Mouse (Mus musculus) right cerebral cortex, adult 18-20 months (tissue): ENCODE measurements around the gene Rnase10.
A peak's percentile ranks its signal among the peaks of the same experiment; 100 is the strongest.
"Not testable (repeated sequence)": the region's sequence is repeated elsewhere in the genome, so short reads cannot be mapped to it uniquely, and the experiment has no call there.

ENCODE experiments used
- DNase-seq: peaks from one replicate; pipeline ENCODE4 v3.0.0; 2022; ENCODE audit warnings: mixed read lengths

Rnase10 gene

GRCm38 (mm10) chr14:51014724-51015123 is 7.2 kb downstream of the Rnase10 start:
- not testable (repeated sequence) for DNase-seq

- DNase-seq, result no peak
Measured at GRCm38 (mm10) chr14:51015780-51016179, 8.2 kb downstream of the Rnase10 start.

- no peak for DNase-seq
Measured at GRCm38 (mm10) chr14:51017256-51017655, 9.7 kb downstream of the Rnase10 start.

- DNase-seq, result no peak
Measured at GRCm38 (mm10) chr14:51023457-51023856, 15.9 kb downstream of the Rnase10 start.

- DNase-seq, result no peak
Measured at GRCm38 (mm10) chr14:51024820-51025219, 17.3 kb downstream of the Rnase10 start.

- DNase-seq, result peak; percentile 66
Measured at GRCm38 (mm10) chr14:51026391-51027133, 19.0 kb downstream of the Rnase10 start.

GRCm38 (mm10) chr14:51027387-51028155 is 20.0 kb downstream of the Rnase10 start:
- DNase-seq, result no peak

GRCm38 (mm10) chr14:51035206-51035605 is 27.7 kb downstream of the Rnase10 start:
- DNase-seq, result no peak

- no peak for DNase-seq
Measured at GRCm38 (mm10) chr14:51036214-51036613, 28.7 kb downstream of the Rnase10 start.

- no peak for DNase-seq
Measured at GRCm38 (mm10) chr14:51041769-51042168, 34.2 kb downstream of the Rnase10 start, which contains the start of gene Rnase9. TSS of gene Rnase9 (minus strand) at chr14:51041869.

GRCm38 (mm10) chr14:51047846-51048245 is 40.3 kb downstream of the Rnase10 start:
- no peak for DNase-seq

- DNase-seq, result no peak
Measured at GRCm38 (mm10) chr14:51050063-51050462, 42.5 kb downstream of the Rnase10 start, which contains the start of gene Rnase11. TSS of gene Rnase11 (minus strand) at chr14:51050163.

- no peak for DNase-seq
Measured at GRCm38 (mm10) chr14:51051941-51052340, 44.4 kb downstream of the Rnase10 start.

- DNase-seq, result no peak
Measured at GRCm38 (mm10) chr14:51053176-51053575, 45.6 kb downstream of the Rnase10 start.

GRCm38 (mm10) chr14:51054243-51055237 is 47.0 kb downstream of the Rnase10 start:
- no peak for DNase-seq

GRCm38 (mm10) chr14:51057401-51057831 is 49.9 kb downstream of the Rnase10 start, which contains the start of gene Rnase12:
TSS of gene Rnase12 (minus strand) at chr14:51057661.
- DNase-seq, result no peak
